Mouse (Mus musculus): ENCODE data around the gene Mbtps2. TPM values are rescaled to one million over a fixed set of nuclear protein-coding genes. Genes with fewer than 3 reads are reported as not detected.

The Mbtps2 gene
- polyA plus RNA-seq, 1 experiment from 2014 or later, result 8.8 TPM

- peak; percentile 81 for ATAC-seq
- H3K4me3 ChIP-seq (ENCODE audit: low read depth, low read length), result peak within 1 kb of the TSS; percentile 55
- H3K9ac ChIP-seq (replicated peaks; ENCODE audit: low read depth), result peak within 1 kb of the TSS; percentile 34
- H3K4me2 ChIP-seq (replicated peaks; ENCODE audit: low read depth, low read length), result peak within 1 kb of the TSS; percentile 69
- H3K36me3 ChIP-seq (ENCODE audit: insufficient read depth, low read length), result no peaks in the 10 kb centered on the region
- H3K4me1 ChIP-seq (ENCODE audit: insufficient read depth, low read depth, low read length), result no peaks in the 10 kb centered on the region; the same call in 1 of the 2 replicates
- peak within 1 kb of the TSS; percentile 38 for H3K27ac ChIP-seq (ENCODE audit: low read length)
- WGBS, result 18% methylated on average over 22 of the region's 45 CpGs
- peak; percentile 76 for DNase-seq (ENCODE audit: low spot score)
- no peaks in the 10 kb centered on the region for H3K27me3 ChIP-seq (replicated peaks; ENCODE audit: insufficient read depth, low read length)
- TF ChIP-seq EP300 (IDR thresholded peaks at IDR 0.05) (no peak), CTCF (IDR thresholded peaks at IDR 0.05) (no peak)
- no peaks in the 10 kb centered on the region for H3K9me3 ChIP-seq (ENCODE audit: low read length)
These were observed 106.4 kb downstream of the Mbtps2 start, which contains the start of gene Sms for GRCm38 (mm10) chrX:157491944-157492726. Gene Sms, minus strand, starts transcription at chrX:157492287.

- no peaks in the 10 kb centered on the region for H3K9me3 ChIP-seq (ENCODE audit: low read length)
- no peaks in the 10 kb centered on the region for H3K27me3 ChIP-seq (replicated peaks; ENCODE audit: insufficient read depth, low read length)
- H3K27ac ChIP-seq (ENCODE audit: low read length), result peak overlapping the region; percentile 38
- peak; percentile 36 for DNase-seq (ENCODE audit: low spot score)
- H3K36me3 ChIP-seq (ENCODE audit: insufficient read depth, low read length), result no peaks in the 10 kb centered on the region
- H3K4me2 ChIP-seq (replicated peaks; ENCODE audit: low read depth, low read length), result peak overlapping the region; percentile 69
- 19% methylated on average over 40 of the region's 104 CpGs for WGBS
- H3K4me1 ChIP-seq (ENCODE audit: insufficient read depth, low read depth, low read length), result no peaks in the 10 kb centered on the region; the same call in 1 of the 2 replicates
- H3K9ac ChIP-seq (replicated peaks; ENCODE audit: low read depth), result peak overlapping the region; percentile 34
- peak; percentile 52 for ATAC-seq
- H3K4me3 ChIP-seq (ENCODE audit: low read depth, low read length), result peak overlapping the region; percentile 55
- TF ChIP-seq CTCF (IDR thresholded peaks at IDR 0.05) (no peak), EP300 (IDR thresholded peaks at IDR 0.05) (no peak)
These were observed 107.2 kb downstream of the Mbtps2 start for GRCm38 (mm10) chrX:157491145-157491935.

GRCm38 (mm10) chrX:157490769-157491144, 107.8 kb downstream of the Mbtps2 start:
- Histone ChIP-seq H3K27me3 (replicated peaks; ENCODE audit: insufficient read depth, low read length) (no peaks in the 10 kb centered on the region), H3K4me2 (replicated peaks; ENCODE audit: low read depth, low read length) (peak overlapping the region; percentile 69), H3K27ac (ENCODE audit: low read length) (no peak overlapping the region), H3K4me3 (ENCODE audit: low read depth, low read length) (peak overlapping the region; percentile 55), H3K36me3 (ENCODE audit: insufficient read depth, low read length) (no peaks in the 10 kb centered on the region), H3K4me1 (ENCODE audit: insufficient read depth, low read depth, low read length) (no peaks in the 10 kb centered on the region; the same call in 1 of the 2 replicates), H3K9me3 (ENCODE audit: low read length) (no peaks in the 10 kb centered on the region), H3K9ac (replicated peaks; ENCODE audit: low read depth) (no peak overlapping the region)
- WGBS, result 7% methylated on average over 10 of the region's 12 CpGs
- no peak for ATAC-seq
- DNase-seq (ENCODE audit: low spot score), result no peak
- TF ChIP-seq CTCF (IDR thresholded peaks at IDR 0.05) (no peak), EP300 (IDR thresholded peaks at IDR 0.05) (no peak)

- DNase-seq (ENCODE audit: low spot score) (peak; percentile 43), ATAC-seq (peak; percentile 37)
- Histone ChIP-seq H3K9ac (replicated peaks; ENCODE audit: low read depth) (no peak overlapping the region), H3K4me3 (ENCODE audit: low read depth, low read length) (peak overlapping the region; percentile 55), H3K9me3 (ENCODE audit: low read length) (no peaks in the 10 kb centered on the region), H3K4me2 (replicated peaks; ENCODE audit: low read depth, low read length) (peak overlapping the region; percentile 69; the same call in 1 of the 2 replicates), H3K4me1 (ENCODE audit: insufficient read depth, low read depth, low read length) (no peaks in the 10 kb centered on the region; the same call in 1 of the 2 replicates), H3K36me3 (ENCODE audit: insufficient read depth, low read length) (no peaks in the 10 kb centered on the region), H3K27ac (ENCODE audit: low read length) (no peak overlapping the region), H3K27me3 (replicated peaks; ENCODE audit: insufficient read depth, low read length) (no peaks in the 10 kb centered on the region)
- TF ChIP-seq CTCF (IDR thresholded peaks at IDR 0.05) (no peak), EP300 (IDR thresholded peaks at IDR 0.05) (no peak)
- WGBS, result 21% methylated on average over 9 of the region's 9 CpGs
These were observed 108.4 kb downstream of the Mbtps2 start for GRCm38 (mm10) chrX:157489871-157490721.

GRCm38 (mm10) chrX:157488831-157489230, 109.7 kb downstream of the Mbtps2 start:
- Histone ChIP-seq H3K9ac (replicated peaks; ENCODE audit: low read depth) (no peak overlapping the region), H3K4me3 (ENCODE audit: low read depth, low read length) (no peak overlapping the region), H3K27ac (ENCODE audit: low read length) (no peak overlapping the region), H3K36me3 (ENCODE audit: insufficient read depth, low read length) (no peaks in the 10 kb centered on the region), H3K27me3 (replicated peaks; ENCODE audit: insufficient read depth, low read length) (no peaks in the 10 kb centered on the region), H3K4me1 (ENCODE audit: insufficient read depth, low read depth, low read length) (no peaks in the 10 kb centered on the region; the same call in 1 of the 2 replicates), H3K4me2 (replicated peaks; ENCODE audit: low read depth, low read length) (no peak overlapping the region), H3K9me3 (ENCODE audit: low read length) (no peaks in the 10 kb centered on the region)
- WGBS, result 56% methylated on average over 3 of the region's 3 CpGs
- peak; percentile 23 for DNase-seq (ENCODE audit: low spot score)
- no peak for ATAC-seq
- TF ChIP-seq CTCF (IDR thresholded peaks at IDR 0.05) (no peak), EP300 (IDR thresholded peaks at IDR 0.05) (no peak)
